Mouse (Mus musculus) cerebellum, adult 2 months (tissue): ENCODE results near the gene Hyou1. TPM values are rescaled to one million over a fixed set of nuclear protein-coding genes. Genes with fewer than 3 reads are reported as not detected.

ENCODE experiments used
- DNase-seq, 2 experiments: peaks; one replicate each; pipeline ENCODE4 v3.0.0; 2021
- H3K27ac ChIP-seq: fragments of 200-500 bp; 2 replicates; pipeline ENCODE4 v1.5.1; 2012; ENCODE audit warnings: low read length, control low read depth, inconsistent platforms; ENCODE audit not compliant: insufficient read depth
- H3K27me3 ChIP-seq: fragments of 200-500 bp; 2 replicates; pipeline ENCODE4 v1.6.1; 2012; ENCODE audit warnings: inconsistent platforms, mild to moderate bottlenecking, low read length, moderate library complexity; ENCODE audit not compliant: control insufficient read depth, insufficient read depth
- H3K4me1 ChIP-seq: fragments of 200-500 bp; 2 replicates; pipeline ENCODE4 v1.6.1; 2011; ENCODE audit warnings: low read length; ENCODE audit not compliant: control insufficient read depth, insufficient read depth
- H3K4me3 ChIP-seq: fragments of 200-500 bp; replicated peaks from 2 replicates; pipeline ENCODE3; 2011; ENCODE audit warnings: mild to moderate bottlenecking, low read depth, low read length, control low read depth; ENCODE audit not compliant: insufficient read depth
- CTCF ChIP-seq: fragments of 200-500 bp; IDR thresholded peaks from 2 replicates; pipeline ENCODE4 v1.5.1; 2011; ENCODE audit warnings: low read depth, mild to moderate bottlenecking, control low read depth, low read length, moderate library complexity, borderline replicate concordance; ENCODE audit not compliant: insufficient read depth
- POLR2A ChIP-seq: fragments of 200-500 bp; IDR thresholded peaks from 2 replicates; pipeline ENCODE4 v1.6.1; 2011; ENCODE audit warnings: low read length, control low read depth, borderline replicate concordance; ENCODE audit not compliant: insufficient read depth
- whole genome bisulfite sequencing: fragments of 180-500 bp; shearing (Covaris S2); methylation state at CpG from one replicate; pipeline ENCODE4 v1.1.7; 2018; 5-methylcytosine and 5-hydroxymethylcytosine counted together
- polyA plus RNA-seq: library from polyadenylated mRNA; depleted of rRNA; stranded (reverse); fragments of >200 nt; gene quantifications from 2 replicates; pipeline ENCODE4 v1.2.3, GENCODE M21; 2012

Hyou1 gene
- polyA plus RNA-seq, 1 experiment = 55.0 TPM

GRCm38 (mm10) chr9:44345570-44346433 is 33.5 kb upstream of the Hyou1 start:
- WGBS = 84% methylated on average over 6 of the region's 6 CpGs
- TF ChIP-seq CTCF (no peak), POLR2A (no peak)
- no peak overlapping the region for H3K4me3 ChIP-seq
- no peak for DNase-seq
- H3K27me3 ChIP-seq = no peaks in the 10 kb centered on the region
- H3K27ac ChIP-seq = no peak overlapping the region
- H3K4me1 ChIP-seq = peaks cover 2% of the 10 kb centered on the region; the same call in 1 of the 2 replicates

- WGBS = 92% methylated on average over 9 of the region's 9 CpGs
- H3K4me1 ChIP-seq = peaks cover under 1% of the 10 kb centered on the region; the same call in 1 of the 2 replicates
- DNase-seq = no peak
These were observed 32.1 kb upstream of the Hyou1 start for GRCm38 (mm10) chr9:44347166-44347565.

GRCm38 (mm10) chr9:44347621-44348020 is 31.7 kb upstream of the Hyou1 start:
- TF ChIP-seq CTCF (no peak), POLR2A (no peak)
- H3K4me3 ChIP-seq = no peak overlapping the region
- no peaks in the 10 kb centered on the region; the same call in 1 of the 2 replicates for H3K4me1 ChIP-seq
- DNase-seq = no peak
- no peak overlapping the region for H3K27ac ChIP-seq
- WGBS = 91% methylated on average over 4 of the region's 4 CpGs
- no peaks in the 10 kb centered on the region for H3K27me3 ChIP-seq

More at GRCm38 (mm10) chr9:44347166-44347565, 32.1 kb upstream of the Hyou1 start:
- TF ChIP-seq CTCF (no peak), POLR2A (no peak)
- no peak overlapping the region for H3K27ac ChIP-seq
- no peaks in the 10 kb centered on the region for H3K27me3 ChIP-seq
- H3K4me3 ChIP-seq = no peak overlapping the region

- Histone ChIP-seq H3K4me1 (no peaks in the 10 kb centered on the region), H3K27me3 (no peaks in the 10 kb centered on the region), H3K4me3 (no peak overlapping the region), H3K27ac (no peak overlapping the region)
- WGBS = 96% methylated on average over 4 of the region's 4 CpGs
- no peak for TF ChIP-seq POLR2A
- TF ChIP-seq CTCF = no peak
- no peak for DNase-seq
These were observed 30.7 kb upstream of the Hyou1 start for GRCm38 (mm10) chr9:44348546-44348945.

- Histone ChIP-seq H3K4me3 (no peak overlapping the region), H3K4me1 (no peaks in the 10 kb centered on the region), H3K27ac (no peak overlapping the region), H3K27me3 (no peaks in the 10 kb centered on the region)
- no peak for DNase-seq
- WGBS = 95% methylated on average over 4 of the region's 4 CpGs
- TF ChIP-seq POLR2A (no peak), CTCF (no peak)
These were observed 27.9 kb upstream of the Hyou1 start for GRCm38 (mm10) chr9:44351396-44351795.

- TF ChIP-seq CTCF (no peak), POLR2A (no peak)
These were observed 27.0 kb upstream of the Hyou1 start for GRCm38 (mm10) chr9:44352337-44352736.

GRCm38 (mm10) chr9:44353142-44353541 is 26.1 kb upstream of the Hyou1 start:
- TF ChIP-seq CTCF (no peak), POLR2A (no peak)
- DNase-seq = no peak
- 73% methylated on average over 6 of the region's 6 CpGs for WGBS
- Histone ChIP-seq H3K4me1 (0 out of 2 replicates have a peak, but pooled peaks cover 4% of the 10 kb centered on the region), H3K27me3 (no peaks in the 10 kb centered on the region), H3K27ac (no peak overlapping the region), H3K4me3 (no peak overlapping the region)

More at GRCm38 (mm10) chr9:44352337-44352736, 27.0 kb upstream of the Hyou1 start:
- no peaks in the 10 kb centered on the region for H3K27me3 ChIP-seq
- no peak overlapping the region for H3K4me3 ChIP-seq
- 90% methylated on average over 10 of the region's 10 CpGs for WGBS
- 0 out of 2 replicates have a peak, but pooled peaks cover 2% of the 10 kb centered on the region for H3K4me1 ChIP-seq
- no peak overlapping the region for H3K27ac ChIP-seq
- no peak for DNase-seq

- no peak for DNase-seq
- no peak overlapping the region for H3K4me3 ChIP-seq
- 69% methylated on average over 4 of the region's 4 CpGs for WGBS
- H3K27ac ChIP-seq = no peak overlapping the region
- no peaks in the 10 kb centered on the region for H3K27me3 ChIP-seq
- 0 out of 2 replicates have a peak, but pooled peaks cover 4% of the 10 kb centered on the region for H3K4me1 ChIP-seq
- no peak for TF ChIP-seq CTCF
- TF ChIP-seq POLR2A = no peak
These were observed 22.1 kb upstream of the Hyou1 start for GRCm38 (mm10) chr9:44357207-44357606.
